Mouse (Mus musculus): ENCODE measurements around the gene Lrsam1.

GRCm38 (mm10) chr2:32981281-32981680, 19.9 kb upstream of the Lrsam1 start:
- TF ChIP-seq CTCF (IDR thresholded peaks at IDR 0.05; ENCODE audit: low read depth) (no peak), EP300 (IDR thresholded peaks at IDR 0.05; ENCODE audit: low read depth) (no peak)

Measured in heart, postnatal 0 days (tissue).